ENCODE assay signal across 8 mouse cellular contexts in genomic region chr4:115647580-115647979, GRCm38 (mm10). TPM values are rescaled to one million over a fixed set of nuclear protein-coding genes. Genes with fewer than 3 reads are reported as not detected.
A peak's percentile ranks its signal among the peaks of the same experiment; 100 is the strongest.
DNase-seq lines count a peak whose midpoint lies in the region; ATAC-seq and TF ChIP-seq lines count a peak whose summit lies in the region.
"Had no signal": no experiment of that assay in that cellular context is flagged by ENCODE, and none has a peak within 500 bp of the region (broad histone marks: within the 10 kb centered on the region; RNA-seq: fewer than 3 reads in every experiment).

Gene Cyp4b1 (minus strand): TSS chr4:115647723.

- H3K4me3 ChIP-seq in brown adipose tissue, adult 24 weeks (ENCODE audit: insufficient read depth, low read depth, low read length), result peak within 1 kb of the TSS; percentile 59
- no peak within 1 kb of the TSS for H3K4me3 ChIP-seq in intestine, postnatal 0 days (ENCODE audit: low read depth, low read length)

- no peaks in the 10 kb centered on the region for H3K27me3 ChIP-seq in intestine, postnatal 0 days (replicated peaks; ENCODE audit: control insufficient read depth, insufficient read depth, low read length)

- ATAC-seq in intestine, postnatal 0 days, result peak; percentile 49; the same call in 1 of the 2 replicates
- peak; percentile 95 for ATAC-seq in megakaryocyte progenitor cell, adult 5-6 weeks (replicated peaks; ENCODE audit: poor library complexity)
- no peak for ATAC-seq in cerebellum, adult (ENCODE audit: insufficient number of reproducible peaks, low FRiP score, low TSS enrichment)

- no peaks in the 10 kb centered on the region for H3K36me3 ChIP-seq in intestine, postnatal 0 days (ENCODE audit: control insufficient read depth, insufficient read depth)

- no peak for TF ChIP-seq CTCF in intestine, postnatal 0 days (IDR thresholded peaks at IDR 0.05; ENCODE audit: low read depth)

- peak within 1 kb of the TSS; percentile 68 for H3K27ac ChIP-seq in brown adipose tissue, adult 24 weeks (replicated peaks; ENCODE audit: low read depth, low read length)
- H3K27ac ChIP-seq in intestine, postnatal 0 days (ENCODE audit: low read depth, low read length), result no peak within 1 kb of the TSS

- no peaks in the 10 kb centered on the region for H3K9me3 ChIP-seq in intestine, postnatal 0 days (ENCODE audit: control insufficient read depth)

- peaks cover 11% of the 10 kb centered on the region; the same call in 1 of the 2 replicates for H3K4me1 ChIP-seq in brown adipose tissue, adult 24 weeks (ENCODE audit: control insufficient read depth, insufficient read depth, insufficient read length, low read length)
- no peaks in the 10 kb centered on the region for H3K4me1 ChIP-seq in intestine, postnatal 0 days (replicated peaks; ENCODE audit: control insufficient read depth, insufficient read depth, low read length)

- DNase-seq in adrenal gland, adult 18-20 months (ENCODE audit: low spot score in 2 of 2), result peak; percentile 18 to 57
- no peak for DNase-seq in right cerebral cortex, adult 2 months (ENCODE audit: low spot score in 2 of 2)
- no peak for DNase-seq in layer of hippocampus, adult 18-20 months (ENCODE audit: low spot score in 2 of 2)

- H3K9ac ChIP-seq in intestine, postnatal 0 days (ENCODE audit: low read depth, low read length), result no peak within 1 kb of the TSS

- 65% methylated on average over 9 of the region's 9 CpGs for WGBS in intestine, postnatal 0 days

- 0 out of 2 replicates have a peak within 1 kb of the TSS, but pooled peaks have one; percentile 0 for H3K4me2 ChIP-seq in intestine, postnatal 0 days (replicated peaks; ENCODE audit: low read depth)
- H3K4me2 ChIP-seq: liver, embryonic 11.5 days had no signal

RNA-seq across cellular contexts. Expression of gene Cyp4b1, which starts in this region (rescaled TPM):
- 10 to 100 TPM; 28.9 to 33.3 TPM for total RNA-seq in adrenal gland, adult 18-20 months (2021)
- 16.9 and 27.9 TPM in 2 replicates for polyA plus RNA-seq in brown adipose tissue, adult 24 weeks (2012; ENCODE audit: insufficient read depth, insufficient read length, missing spikeins)
- polyA plus RNA-seq in intestine, postnatal 0 days (2015; fragmentation: Nextera tagmentation; extraction: Ambion mirVana), result 2.6 TPM in 2 replicates
- not detected in 2 replicates for total RNA-seq in megakaryocyte progenitor cell, adult 5-6 weeks (2015)
- not detected in 2 replicates for total RNA-seq in megakaryocyte progenitor cell, adult 5-6 weeks (2017)
- 1 to 10 TPM; 1.2 to 1.3 TPM for total RNA-seq in layer of hippocampus, adult 18-20 months (2021)

Comparison
In these comparisons a context has a peak if more than half of its experiments do, and no peak if none do; other contexts are left out.
1. RNA of gene Cyp4b1 (total RNA-seq): 28.9 to 33.3 TPM in adrenal gland, adult 18-20 months; 1.2 to 1.3 TPM in layer of hippocampus, adult 18-20 months and not detected in megakaryocyte progenitor cell, adult 5-6 weeks; every median in the first group is over 10 times any median in the second.
2. Peak in ATAC-seq in megakaryocyte progenitor cell, adult 5-6 weeks; RNA of the gene not detected or under 1 TPM.
3. DNase-seq: peak in adrenal gland, adult 18-20 months (2 of 2); none in right cerebral cortex, adult 2 months (0 of 2) and layer of hippocampus, adult 18-20 months (0 of 2).